In genomic region chr14:58936131-58936530, GRCm38 (mm10) we compare ENCODE assay signal across 26 mouse cellular contexts.
"Had no signal": no experiment of that assay in that cellular context is flagged by ENCODE, and none has a peak within 500 bp of the region (broad histone marks: within the 10 kb centered on the region; RNA-seq: fewer than 3 reads in every experiment).

No protein-coding gene starts in this region.

- DNase-seq: gastrocnemius, adult 2 months; gastrocnemius, postnatal 10 days; gastrocnemius, postnatal 25 days; heart, adult 18-20 months; heart, postnatal 10 days; kidney, adult 11 months; kidney, adult 2 months; kidney, adult 9 months; kidney, postnatal 14 days; kidney, postnatal 36 days; layer of hippocampus, adult 9-11 months; layer of hippocampus, postnatal 36 days; left cerebral cortex, postnatal 4 days had no signal

- H3K4me2 ChIP-seq: heart, embryonic 12.5 days; hindbrain, embryonic 12.5 days; hindbrain, embryonic 14.5 days; kidney, embryonic 15.5 days; limb, embryonic 13.5 days; limb, embryonic 15.5 days; liver, embryonic 12.5 days had no signal

- H3K9ac ChIP-seq: heart, embryonic 12.5 days; hindbrain, embryonic 12.5 days; hindbrain, embryonic 14.5 days; kidney, embryonic 15.5 days; limb, embryonic 13.5 days; limb, embryonic 15.5 days; liver, embryonic 12.5 days; liver, embryonic 14.5 days had no signal

- H3K27me3 ChIP-seq: heart, embryonic 12.5 days; limb, embryonic 13.5 days; limb, embryonic 15.5 days; liver, embryonic 12.5 days had no signal

- ATAC-seq: hindbrain, postnatal 0 days; intestine, embryonic 16.5 days; liver, embryonic 12.5 days had no signal

- H3K36me3 ChIP-seq: heart, embryonic 10.5 days; heart, embryonic 12.5 days; hindbrain, embryonic 12.5 days; kidney, embryonic 15.5 days; limb, embryonic 13.5 days; limb, embryonic 15.5 days; liver, embryonic 12.5 days had no signal

- H3K4me3 ChIP-seq: gastrocnemius, adult 2 months; heart, embryonic 10.5 days; heart, embryonic 12.5 days; hindbrain, embryonic 12.5 days; kidney, embryonic 15.5 days; layer of hippocampus, adult 2 months; limb, embryonic 13.5 days; limb, embryonic 15.5 days; liver, embryonic 12.5 days had no signal

- H3K9me3 ChIP-seq: heart, embryonic 10.5 days; heart, embryonic 12.5 days; hindbrain, embryonic 12.5 days; kidney, embryonic 15.5 days; limb, embryonic 13.5 days; limb, embryonic 15.5 days; liver, embryonic 12.5 days had no signal

- H3K27ac ChIP-seq: gastrocnemius, adult 2 months; heart, embryonic 10.5 days; hindbrain, embryonic 12.5 days; hindbrain, embryonic 14.5 days; hindbrain, postnatal 0 days; kidney, embryonic 15.5 days; kidney, postnatal 0 days; layer of hippocampus, adult 2 months; limb, embryonic 13.5 days; limb, embryonic 15.5 days; liver, embryonic 12.5 days; liver, embryonic 14.5 days had no signal

- H3K4me1 ChIP-seq: heart, embryonic 10.5 days; heart, embryonic 12.5 days; limb, embryonic 13.5 days; limb, embryonic 15.5 days; liver, embryonic 12.5 days had no signal
